Mouse (Mus musculus) midbrain, postnatal 0 days (tissue): Measurements from ENCODE around the gene Tmem60. TPM values are rescaled to one million over a fixed set of nuclear protein-coding genes. Genes with fewer than 3 reads are reported as not detected.

ENCODE experiments used
- ATAC-seq: fragments of 200-750 bp; cut with Nextera tagmentation; 2 replicates; pipeline ENCODE4 v1.8.0; 2017; ENCODE audit warnings: moderate number of reproducible peaks, mild to moderate bottlenecking, moderate TSS enrichment, moderate library complexity; ENCODE audit not compliant: low FRiP score
- DNase-seq: peaks from one replicate; pipeline ENCODE4 v3.0.0-alpha.2; 2015; ENCODE audit warnings: low spot score
- H3K27ac ChIP-seq: fragments of 300-500 bp; sonication (generic); 2 replicates; pipeline ENCODE4 v1.5.1; 2014; ENCODE audit warnings: low read depth, mild to moderate bottlenecking, low read length, mixed read lengths
- H3K27me3 ChIP-seq: fragments of 300-500 bp; sonication (generic); 2 replicates; pipeline ENCODE4 v1.6.1; 2014; ENCODE audit warnings: low read length, control low read depth, mixed read lengths; ENCODE audit not compliant: insufficient read depth
- H3K36me3 ChIP-seq: fragments of 300-500 bp; sonication (generic); 2 replicates; pipeline ENCODE4 v1.6.1; 2014; ENCODE audit warnings: low read length, control low read depth, mixed read lengths; ENCODE audit not compliant: insufficient read depth
- H3K4me1 ChIP-seq: fragments of 300-500 bp; sonication (generic); 2 replicates; pipeline ENCODE4 v1.6.1; 2014; ENCODE audit warnings: mild to moderate bottlenecking, control low read depth, antibody characterized with exemption, low read length, mixed read lengths; ENCODE audit not compliant: insufficient read depth
- H3K4me2 ChIP-seq: fragments of 300-500 bp; sonication (generic); 2 replicates; pipeline ENCODE4 v1.6.1; 2014; ENCODE audit warnings: low read depth, mild to moderate bottlenecking, low read length, mixed read lengths; ENCODE audit not compliant: poor library complexity, severe bottlenecking
- H3K4me3 ChIP-seq: fragments of 300-500 bp; sonication (generic); 2 replicates; pipeline ENCODE4 v1.5.1; 2014; ENCODE audit warnings: low read depth, mild to moderate bottlenecking, low read length, moderate library complexity
- H3K9ac ChIP-seq: fragments of 300-500 bp; sonication (generic); replicated peaks from 2 replicates; pipeline ENCODE4 v1.6.1; 2014; ENCODE audit warnings: mild to moderate bottlenecking, low read length, moderate library complexity, mixed read lengths; ENCODE audit not compliant: poor library complexity, severe bottlenecking
- H3K9me3 ChIP-seq: fragments of 300-500 bp; sonication (generic); 2 replicates; pipeline ENCODE4 v1.6.1; 2016; ENCODE audit warnings: low read length, control low read depth
- CTCF ChIP-seq: IDR thresholded peaks from 2 replicates; pipeline ENCODE4 v1.5.1; 2016; ENCODE audit warnings: antibody characterized with exemption, mild to moderate bottlenecking
- WGBS: fragments of 180-500 bp; shearing (Covaris S2); extraction: QIAGEN DNeasy Blood & Tissue Kit; methylation state at CpG from one replicate; pipeline ENCODE4 v1.1.7; 2014; 5-methylcytosine and 5-hydroxymethylcytosine counted together
- polyA plus RNA-seq: library from polyadenylated mRNA; unstranded; fragments of >200 nt; fragmentation: Nextera tagmentation; extraction: Ambion mirVana; gene quantifications from 2 replicates; pipeline ENCODE4 v1.2.1, GENCODE M21; 2015
- total RNA-seq: library from RNA; depleted of rRNA; stranded (reverse); fragments of >200 nt; gene quantifications from 2 replicates; pipeline ENCODE4 v1.2.3, GENCODE M21; 2014

Gene Tmem60
- total and polyA plus RNA-seq, 2 experiments from 2014 or later: 14.1 to 70.7 TPM

- Histone ChIP-seq H3K36me3 (no peaks in the 10 kb centered on the region), H3K4me2 (no peak overlapping the region), H3K9ac (no peak overlapping the region), H3K27me3 (no peaks in the 10 kb centered on the region), H3K27ac (no peak overlapping the region), H3K9me3 (no peaks in the 10 kb centered on the region), H3K4me3 (no peak overlapping the region), H3K4me1 (no peaks in the 10 kb centered on the region)
- no peak for ATAC-seq
- TF ChIP-seq CTCF: no peak
- no peak for DNase-seq
- WGBS: 93% methylated on average over 1 of the region's 1 CpGs
Observed at GRCm38 (mm10) chr5:20873146-20873545, 8.8 kb upstream of the Tmem60 start.

- Histone ChIP-seq H3K27me3 (no peaks in the 10 kb centered on the region), H3K9ac (no peak overlapping the region), H3K4me3 (no peak overlapping the region), H3K4me1 (no peaks in the 10 kb centered on the region), H3K4me2 (no peak overlapping the region), H3K9me3 (no peaks in the 10 kb centered on the region), H3K27ac (no peak overlapping the region), H3K36me3 (no peaks in the 10 kb centered on the region)
- no peak for DNase-seq
- TF ChIP-seq CTCF: no peak
- no peak for ATAC-seq
- WGBS: 60% methylated on average over 1 of the region's 1 CpGs
Observed at GRCm38 (mm10) chr5:20876934-20877426, 5.0 kb upstream of the Tmem60 start.

GRCm38 (mm10) chr5:20880386-20880785 lies 1.6 kb upstream of the Tmem60 start:
- H3K27me3 ChIP-seq: no peaks in the 10 kb centered on the region
- no peak for TF ChIP-seq CTCF
- peak overlapping the region; percentile 51 for H3K4me2 ChIP-seq
- ATAC-seq (no peak), DNase-seq (no peak)
- peak overlapping the region; percentile 82 for H3K4me3 ChIP-seq
- no peak overlapping the region; the same call in 1 of the 2 replicates for H3K9ac ChIP-seq
- 0 out of 2 replicates have a peak, but pooled peaks cover under 1% of the 10 kb centered on the region for H3K36me3 ChIP-seq
- H3K9me3 ChIP-seq: no peaks in the 10 kb centered on the region
- peaks cover 10% of the 10 kb centered on the region for H3K4me1 ChIP-seq
- 81% methylated on average over 2 of the region's 2 CpGs for WGBS
- H3K27ac ChIP-seq: no peak overlapping the region

- Histone ChIP-seq H3K27ac (peak overlapping the region; percentile 89), H3K9me3 (no peaks in the 10 kb centered on the region), H3K4me2 (peak overlapping the region; percentile 51), H3K4me1 (peaks cover 10% of the 10 kb centered on the region), H3K27me3 (no peaks in the 10 kb centered on the region), H3K4me3 (peak overlapping the region; percentile 82), H3K9ac (peak overlapping the region; percentile 83), H3K36me3 (0 out of 2 replicates have a peak, but pooled peaks cover 2% of the 10 kb centered on the region)
- DNase-seq: peak; percentile 58
- ATAC-seq: no peak; the same call in none of the 2 replicates
- 2% methylated on average over 53 of the region's 64 CpGs for WGBS
- TF ChIP-seq CTCF: peak; percentile 37; the same call in 1 of the 2 replicates
Observed at GRCm38 (mm10) chr5:20880797-20881775, 905 bp upstream of the Tmem60 start.

- no peak overlapping the region for H3K4me3 ChIP-seq
- H3K4me2 ChIP-seq: no peak overlapping the region
- ATAC-seq: no peak
- H3K9ac ChIP-seq: no peak overlapping the region
- peaks cover 10% of the 10 kb centered on the region for H3K4me1 ChIP-seq
- H3K27ac ChIP-seq: no peak overlapping the region
- H3K9me3 ChIP-seq: no peaks in the 10 kb centered on the region
- no peak for TF ChIP-seq CTCF
- no peaks in the 10 kb centered on the region for H3K27me3 ChIP-seq
- no peak for DNase-seq
- H3K36me3 ChIP-seq: 0 out of 2 replicates have a peak, but pooled peaks cover 2% of the 10 kb centered on the region
- 80% methylated on average over 4 of the region's 4 CpGs for WGBS
Observed at GRCm38 (mm10) chr5:20884036-20884620, 2.1 kb downstream of the Tmem60 start.
